Mouse (Mus musculus): ENCODE measurements at regions not wholly inside any gene's neighbourhood (a gene's known extent, or its start where the extent isn't known, plus 50 kb on each side); places are given as distances from the start of the nearest gene placed in this dataset.
"Not testable (repeated sequence)": the region's sequence is repeated elsewhere in the genome, so short reads cannot be mapped to it uniquely, and the experiment has no call there.

- no peak overlapping the region for H3K9ac ChIP-seq
- H3K27ac ChIP-seq, result no peak overlapping the region
- H3K4me3 ChIP-seq, result no peak overlapping the region
- H3K27me3 ChIP-seq (replicated peaks), result no peaks in the 10 kb centered on the region
- 74% methylated on average over 11 of the region's 11 CpGs for WGBS (ENCODE audit: insufficient replicate concordance)
- H3K36me3 ChIP-seq, result no peaks in the 10 kb centered on the region
- H3K4me1 ChIP-seq, result peaks cover 18% of the 10 kb centered on the region
- H3K9me3 ChIP-seq (replicated peaks), result no peaks in the 10 kb centered on the region
- no peak for ATAC-seq
- no peak overlapping the region for H3K4me2 ChIP-seq
Measured at GRCm38 (mm10) chr5:91861440-91862187, 101.3 kb downstream of the Rchy1 start.

GRCm38 (mm10) chr5:91860489-91860888 lies 102.4 kb downstream of the Rchy1 start:
- no peak for ATAC-seq

DNA sequence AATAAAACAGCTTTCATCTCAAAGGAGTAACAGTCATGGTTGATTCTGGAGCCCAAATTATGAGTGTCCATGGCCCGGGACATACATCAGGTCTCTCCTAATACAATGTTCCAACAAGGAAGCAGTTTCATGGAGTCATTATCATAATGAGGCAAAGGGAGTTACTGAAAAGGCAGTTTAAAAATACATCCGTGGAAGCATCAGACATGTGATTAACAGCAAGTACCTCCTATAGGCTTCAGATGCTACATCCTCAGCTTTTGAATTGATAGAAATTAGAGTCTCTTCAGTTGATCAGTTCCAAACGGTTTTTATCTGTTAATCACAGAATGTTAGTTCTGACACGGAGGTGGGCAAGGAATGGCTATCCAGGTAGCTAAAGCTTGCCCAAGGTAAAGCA lies 110.5 kb downstream of the Rchy1 start:
- H3K4me3 ChIP-seq, result no peak overlapping the region
- 61% methylated on average over 4 of the region's 4 CpGs for WGBS (ENCODE audit: insufficient replicate concordance)
- H3K27me3 ChIP-seq (replicated peaks), result no peaks in the 10 kb centered on the region
- no peaks in the 10 kb centered on the region for H3K9me3 ChIP-seq (replicated peaks)
- H3K27ac ChIP-seq, result peak overlapping the region; percentile 93; the same call in 1 of the 2 replicates
- no peak overlapping the region for H3K4me2 ChIP-seq
- ATAC-seq, result no peak
- H3K36me3 ChIP-seq, result no peaks in the 10 kb centered on the region
- no peak overlapping the region for H3K9ac ChIP-seq
- H3K4me1 ChIP-seq, result peaks cover 54% of the 10 kb centered on the region

More at GRCm38 (mm10) chr5:91860489-91860888, 102.4 kb downstream of the Rchy1 start:
- H3K4me1 ChIP-seq, result peaks cover 7% of the 10 kb centered on the region
- H3K9ac ChIP-seq, result no peak overlapping the region
- no peaks in the 10 kb centered on the region for H3K27me3 ChIP-seq (replicated peaks)
- no peaks in the 10 kb centered on the region for H3K9me3 ChIP-seq (replicated peaks)
- H3K36me3 ChIP-seq, result no peaks in the 10 kb centered on the region
- H3K27ac ChIP-seq, result no peak overlapping the region
- H3K4me3 ChIP-seq, result no peak overlapping the region
- WGBS (ENCODE audit: insufficient replicate concordance), result 58% methylated on average over 2 of the region's 2 CpGs
- H3K4me2 ChIP-seq, result no peak overlapping the region

DNA sequence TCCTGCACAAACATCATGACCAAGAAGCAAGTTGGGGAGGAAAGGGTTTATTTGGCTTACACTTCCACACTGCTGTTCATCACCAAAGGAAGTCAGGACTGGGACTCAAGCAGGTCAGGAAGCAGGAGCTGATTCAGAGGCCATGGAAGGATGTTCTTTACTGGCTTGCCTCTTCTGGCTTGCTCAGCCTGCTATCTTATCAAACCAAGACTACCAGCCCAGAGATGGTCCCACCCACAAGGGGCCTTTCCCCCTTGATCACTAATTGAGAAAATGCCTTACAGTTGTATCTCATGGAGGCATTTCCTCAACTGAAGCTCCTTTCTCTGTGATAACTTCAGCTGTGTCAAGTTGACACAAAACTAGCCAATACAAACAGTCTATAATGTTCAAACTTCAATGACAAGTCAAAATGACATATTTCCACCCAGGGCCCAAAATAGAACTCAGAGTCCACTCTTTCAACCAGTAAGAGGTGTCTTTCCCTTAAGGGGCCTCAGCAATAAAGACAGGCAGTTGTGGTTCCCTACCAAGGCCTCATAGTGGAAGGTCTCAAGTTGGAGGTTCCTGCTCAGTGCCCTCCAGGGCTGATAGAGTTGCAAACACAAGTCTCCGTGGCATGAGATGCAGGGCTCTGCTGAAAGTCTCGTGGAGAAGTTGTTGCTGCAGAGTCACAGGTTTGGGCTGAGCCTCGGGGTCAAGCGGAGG lies 111.9 kb downstream of the Rchy1 start:
- not testable (repeated sequence) for H3K27me3 ChIP-seq (replicated peaks); H3K9me3 ChIP-seq (replicated peaks); H3K36me3 ChIP-seq
- WGBS (ENCODE audit: insufficient replicate concordance), result 35% methylated on average over 4 of the region's 4 CpGs
- Histone ChIP-seq H3K9ac (peak overlapping the region; percentile 68), H3K27ac (peak overlapping the region; percentile 93), H3K4me2 (peak overlapping the region; percentile 68), H3K4me3 (peak overlapping the region; percentile 54), H3K4me1 (peaks cover 54% of the 10 kb centered on the region)
- ATAC-seq, result peak; percentile 88

DNA sequence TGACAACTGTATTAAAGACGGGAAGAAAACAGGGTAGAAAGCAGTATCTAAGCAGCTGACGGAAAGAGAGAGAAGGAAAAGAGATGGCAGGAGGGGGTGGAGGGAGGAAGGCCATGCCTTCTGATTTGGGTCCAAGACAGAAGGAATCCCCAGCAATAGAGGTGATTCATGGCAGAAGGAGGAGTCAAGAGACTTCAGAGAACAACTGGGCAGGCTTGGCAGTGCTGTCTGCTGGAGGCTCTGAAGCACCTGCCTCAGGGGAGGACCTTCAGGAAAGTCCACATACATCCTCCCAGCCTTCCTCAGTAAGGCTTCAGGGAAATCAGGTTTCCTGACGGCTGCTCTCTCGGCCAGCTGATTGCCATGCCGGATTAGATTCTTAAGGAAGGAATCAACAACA lies 112.4 kb downstream of the Rchy1 start:
- Histone ChIP-seq H3K36me3 (peaks cover 7% of the 10 kb centered on the region; the same call in 1 of the 2 replicates), H3K4me1 (peaks cover 54% of the 10 kb centered on the region), H3K4me2 (peak overlapping the region; percentile 68), H3K27ac (peak overlapping the region; percentile 93), H3K9me3 (replicated peaks) (no peaks in the 10 kb centered on the region), H3K9ac (peak overlapping the region; percentile 68), H3K4me3 (peak overlapping the region; percentile 54), H3K27me3 (replicated peaks) (no peaks in the 10 kb centered on the region)
- peak; percentile 80 for ATAC-seq
- 52% methylated on average over 5 of the region's 5 CpGs for WGBS (ENCODE audit: insufficient replicate concordance)

DNA sequence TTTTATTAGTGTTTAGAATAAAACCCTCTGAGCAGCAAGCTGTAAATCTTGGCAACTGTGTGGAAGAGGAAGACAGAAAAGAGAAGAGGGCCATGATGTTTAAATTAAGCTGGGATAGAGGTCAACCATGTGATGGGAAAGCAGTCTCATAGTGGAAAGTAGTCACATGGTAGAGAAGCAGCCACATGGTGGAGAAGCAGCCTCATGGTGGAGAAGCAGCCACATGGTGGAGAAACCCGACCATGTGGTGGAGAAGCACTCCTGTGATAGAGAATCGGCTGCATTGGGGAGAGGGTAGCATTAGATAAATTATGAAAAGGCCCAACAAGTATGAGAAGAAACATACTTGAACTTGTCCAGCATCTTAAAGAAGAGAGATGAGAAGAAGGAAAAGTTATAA lies 113.3 kb downstream of the Rchy1 start:
- Histone ChIP-seq H3K4me1 (peaks cover 54% of the 10 kb centered on the region), H3K36me3 (peaks cover 7% of the 10 kb centered on the region; the same call in 1 of the 2 replicates), H3K4me2 (peak overlapping the region; percentile 68), H3K9me3 (replicated peaks) (no peaks in the 10 kb centered on the region), H3K9ac (peak overlapping the region; percentile 68), H3K27me3 (replicated peaks) (no peaks in the 10 kb centered on the region), H3K27ac (peak overlapping the region; percentile 93), H3K4me3 (peak overlapping the region; percentile 54)
- WGBS (ENCODE audit: insufficient replicate concordance), result 75% methylated on average over 2 of the region's 2 CpGs
- no peak for ATAC-seq

DNA sequence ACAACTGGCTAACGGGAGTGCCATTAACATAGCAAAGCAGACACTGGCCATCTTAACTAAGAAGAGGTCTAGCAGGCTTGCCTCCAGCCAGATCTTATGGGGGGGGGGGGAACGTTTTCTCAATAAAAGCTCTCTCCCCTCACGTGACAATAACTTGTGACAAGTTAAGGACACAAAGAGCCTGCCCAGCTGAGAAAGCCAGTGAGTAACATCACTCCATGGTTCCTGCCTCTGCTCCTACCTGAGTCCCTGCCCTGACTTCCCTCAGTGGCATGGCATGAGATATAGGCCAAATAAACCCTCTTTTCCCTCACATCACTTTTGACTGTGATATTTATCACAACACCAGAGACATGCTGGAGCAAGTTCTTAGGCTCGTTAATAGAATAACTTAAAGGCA lies 113.8 kb downstream of the Rchy1 start:
- peaks cover 7% of the 10 kb centered on the region; the same call in 1 of the 2 replicates for H3K36me3 ChIP-seq
- WGBS (ENCODE audit: insufficient replicate concordance), result 61% methylated on average over 4 of the region's 4 CpGs
- peaks cover 54% of the 10 kb centered on the region for H3K4me1 ChIP-seq
- ATAC-seq, result no peak
- 0 out of 2 replicates have a peak overlapping the region, but pooled peaks have one; percentile 18 for H3K27ac ChIP-seq
- H3K27me3 ChIP-seq (replicated peaks), result no peaks in the 10 kb centered on the region
- H3K4me3 ChIP-seq, result peak overlapping the region; percentile 54
- H3K4me2 ChIP-seq, result peak overlapping the region; percentile 68
- H3K9me3 ChIP-seq (replicated peaks), result no peaks in the 10 kb centered on the region
- peak overlapping the region; percentile 68; the same call in 1 of the 2 replicates for H3K9ac ChIP-seq

DNA sequence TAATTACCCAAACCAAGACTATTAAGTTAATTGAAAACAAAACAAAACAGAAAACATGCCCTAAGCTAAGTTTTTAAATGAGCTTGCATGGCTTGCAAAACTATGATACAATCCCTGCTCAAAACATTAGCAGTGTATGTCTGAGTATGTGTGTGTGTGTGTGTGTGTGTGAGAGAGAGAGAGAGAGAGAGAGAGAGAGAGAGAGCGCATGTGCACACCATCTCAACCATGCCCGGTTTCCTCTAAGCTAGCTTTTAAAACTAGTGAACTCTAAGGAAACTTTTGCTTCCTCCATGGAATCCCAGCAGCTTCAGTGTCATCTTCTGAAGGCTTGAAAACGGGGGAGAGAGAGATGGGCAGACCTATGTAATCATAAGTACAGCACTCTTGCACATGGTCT lies 114.3 kb downstream of the Rchy1 start:
- Histone ChIP-seq H3K4me1 (peaks cover 54% of the 10 kb centered on the region), H3K4me2 (peak overlapping the region; percentile 68), H3K9me3 (replicated peaks) (no peaks in the 10 kb centered on the region), H3K27ac (no peak overlapping the region), H3K4me3 (peak overlapping the region; percentile 54; the same call in 1 of the 2 replicates), H3K27me3 (replicated peaks) (no peaks in the 10 kb centered on the region), H3K36me3 (peaks cover 7% of the 10 kb centered on the region; the same call in 1 of the 2 replicates), H3K9ac (peak overlapping the region; percentile 68; the same call in 1 of the 2 replicates)
- ATAC-seq, result no peak
- WGBS (ENCODE audit: insufficient replicate concordance), result 78% methylated on average over 3 of the region's 3 CpGs

DNA sequence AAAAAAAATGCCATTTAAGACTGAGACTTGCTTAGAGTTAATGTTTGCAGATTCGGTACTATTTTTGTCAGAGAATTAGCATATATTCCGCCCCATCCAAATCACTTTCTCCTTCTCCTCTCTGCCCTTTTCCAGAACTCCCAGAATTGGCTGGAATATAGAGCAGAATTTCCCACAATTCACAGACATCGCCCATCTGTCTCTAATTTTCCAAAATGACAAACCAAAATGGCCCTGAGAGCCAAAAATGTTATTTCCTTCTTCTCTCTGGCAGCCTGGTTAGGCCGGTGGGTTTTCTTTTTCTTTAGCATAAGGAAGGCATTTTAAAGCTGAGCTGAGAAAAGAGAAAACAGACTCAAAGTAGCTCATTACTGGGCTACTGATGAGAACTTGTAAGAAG lies 119.8 kb downstream of the Rchy1 start:
- Histone ChIP-seq H3K27me3 (replicated peaks) (no peaks in the 10 kb centered on the region), H3K4me2 (no peak overlapping the region), H3K36me3 (peaks cover 7% of the 10 kb centered on the region; the same call in 1 of the 2 replicates), H3K9me3 (replicated peaks) (no peaks in the 10 kb centered on the region), H3K4me3 (no peak overlapping the region), H3K4me1 (peaks cover 7% of the 10 kb centered on the region; the same call in 1 of the 2 replicates), H3K27ac (no peak overlapping the region), H3K9ac (no peak overlapping the region)
- no peak for ATAC-seq
- WGBS (ENCODE audit: insufficient replicate concordance), result 79% methylated on average over 4 of the region's 4 CpGs

DNA sequence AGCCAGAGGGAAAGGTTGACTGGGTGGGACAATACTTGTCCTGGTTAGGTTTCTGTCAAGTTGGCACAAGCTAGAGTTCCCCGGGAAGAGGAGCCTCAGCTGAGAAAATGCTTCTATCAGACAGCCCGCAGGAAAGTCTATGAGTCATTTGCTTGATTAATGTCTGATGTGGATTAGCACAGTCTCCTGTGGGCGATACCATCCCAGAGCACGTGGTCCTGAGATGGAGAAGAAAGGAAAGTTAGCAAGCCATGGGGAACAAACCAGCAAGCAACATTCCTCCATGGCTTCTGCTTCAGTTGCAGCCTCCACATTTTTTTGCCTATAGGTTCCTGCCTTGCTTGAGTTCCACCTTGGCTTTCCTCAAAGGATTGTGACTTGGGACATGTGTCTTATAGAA lies 121.8 kb downstream of the Rchy1 start:
- Histone ChIP-seq H3K36me3 (peaks cover 2% of the 10 kb centered on the region; the same call in 1 of the 2 replicates), H3K9me3 (replicated peaks) (no peaks in the 10 kb centered on the region), H3K4me1 (0 out of 2 replicates have a peak, but pooled peaks cover 3% of the 10 kb centered on the region), H3K9ac (no peak overlapping the region), H3K27me3 (replicated peaks) (no peaks in the 10 kb centered on the region), H3K4me2 (no peak overlapping the region), H3K4me3 (no peak overlapping the region), H3K27ac (no peak overlapping the region)
- ATAC-seq, result no peak
- 48% methylated on average over 4 of the region's 4 CpGs for WGBS (ENCODE audit: insufficient replicate concordance)

DNA sequence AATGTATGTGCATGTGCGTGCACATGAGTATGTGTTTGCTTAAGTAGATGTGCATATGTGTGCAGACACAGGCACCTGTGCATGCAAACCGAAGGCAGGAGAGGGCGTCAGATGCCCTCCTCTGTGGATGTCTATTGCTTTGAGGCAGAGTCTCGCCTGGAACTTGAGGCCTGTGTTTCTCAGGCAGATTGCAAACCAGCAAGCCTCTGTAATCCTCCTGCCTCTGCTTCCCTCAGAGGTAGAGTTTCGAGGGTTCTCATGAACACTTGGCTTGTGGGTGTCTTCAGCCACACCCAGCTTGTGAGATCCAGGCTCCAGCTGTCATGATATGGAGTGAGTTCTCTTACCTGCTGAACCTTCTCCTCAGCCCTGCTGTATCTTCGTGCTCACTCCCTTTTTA lies 134.4 kb downstream of the Rchy1 start:
- Histone ChIP-seq H3K9ac (0 out of 2 replicates have a peak overlapping the region, but pooled peaks have one; percentile 12), H3K4me2 (no peak overlapping the region), H3K4me3 (no peak overlapping the region), H3K27me3 (replicated peaks) (no peaks in the 10 kb centered on the region), H3K4me1 (peaks cover 18% of the 10 kb centered on the region), H3K27ac (no peak overlapping the region), H3K9me3 (replicated peaks) (no peaks in the 10 kb centered on the region), H3K36me3 (no peaks in the 10 kb centered on the region)
- ATAC-seq, result no peak
- 72% methylated on average over 6 of the region's 6 CpGs for WGBS (ENCODE audit: insufficient replicate concordance)

- Histone ChIP-seq H3K27me3 (replicated peaks) (no peaks in the 10 kb centered on the region), H3K9ac (no peak overlapping the region), H3K4me1 (peaks cover 18% of the 10 kb centered on the region), H3K9me3 (replicated peaks) (no peaks in the 10 kb centered on the region), H3K4me3 (no peak overlapping the region), H3K4me2 (no peak overlapping the region), H3K27ac (no peak overlapping the region), H3K36me3 (no peaks in the 10 kb centered on the region)
- WGBS (ENCODE audit: insufficient replicate concordance), result 29% methylated on average over 1 of the region's 1 CpGs
- no peak for ATAC-seq
Measured at GRCm38 (mm10) chr5:91826636-91827035, 136.2 kb downstream of the Rchy1 start.
